Mouse (Mus musculus) kidney, adult 2 months (tissue): ENCODE measurements around the gene Rbm19. TPM values are rescaled to one million over a fixed set of nuclear protein-coding genes. Genes with fewer than 3 reads are reported as not detected.

Source experiments
- DNase-seq: peaks from one replicate; pipeline ENCODE4 v3.0.0; 2021
- H3K27ac ChIP-seq: fragments of 200-500 bp; 2 replicates; pipeline ENCODE4 v1.5.1; 2012; ENCODE audit warnings: low read depth, low read length, control low read depth, inconsistent platforms; ENCODE audit not compliant: insufficient read depth
- H3K27me3 ChIP-seq: fragments of 200-500 bp; replicated peaks from 2 replicates; pipeline ENCODE4 v1.6.1; 2012; ENCODE audit warnings: mild to moderate bottlenecking, moderate library complexity, low read length, inconsistent platforms; ENCODE audit not compliant: control insufficient read depth, insufficient read depth
- H3K36me3 ChIP-seq: fragments of 200-500 bp; 2 replicates; pipeline ENCODE4 v1.6.1; 2012; ENCODE audit warnings: mild to moderate bottlenecking, moderate library complexity, low read length, inconsistent platforms; ENCODE audit not compliant: control insufficient read depth, insufficient read depth
- H3K4me1 ChIP-seq: fragments of 200-500 bp; 2 replicates; pipeline ENCODE4 v1.6.1; 2011; ENCODE audit warnings: low read length; ENCODE audit not compliant: control insufficient read depth, insufficient read depth
- H3K4me3 ChIP-seq: fragments of 200-500 bp; 2 replicates; pipeline ENCODE4 v1.5.1; 2011; ENCODE audit warnings: mild to moderate bottlenecking, low read depth, low read length, control low read depth; ENCODE audit not compliant: insufficient read depth
- CTCF ChIP-seq: fragments of 200-500 bp; conservative IDR thresholded peaks from 2 replicates; pipeline ENCODE4 v1.5.1; 2011; ENCODE audit warnings: low read depth, mild to moderate bottlenecking, control low read depth, low read length, moderate library complexity, mixed read lengths; ENCODE audit not compliant: insufficient read depth, insufficient read length
- POLR2A ChIP-seq: fragments of 200-500 bp; IDR thresholded peaks from one replicate; pipeline ENCODE4 v1.6.1; 2011; ENCODE audit warnings: low read depth, low read length, control low read depth
- WGBS: fragments of 180-500 bp; shearing (Covaris S2); methylation state at CpG from one replicate; pipeline ENCODE4 v1.1.7; 2018; 5-methylcytosine and 5-hydroxymethylcytosine counted together
- polyA plus RNA-seq: library from polyadenylated mRNA; depleted of rRNA; stranded (reverse); fragments of >200 nt; gene quantifications from 2 replicates; pipeline ENCODE4 v1.2.3, GENCODE M21; 2012

Gene Rbm19
- polyA plus RNA-seq, 1 experiment, result 12.1 TPM

- H3K27me3 ChIP-seq, result no peaks in the 10 kb centered on the region
- H3K4me3 ChIP-seq, result no peak overlapping the region
- no peaks in the 10 kb centered on the region for H3K4me1 ChIP-seq
- no peak overlapping the region for H3K27ac ChIP-seq
- no peak for DNase-seq
- H3K36me3 ChIP-seq, result no peaks in the 10 kb centered on the region
- TF ChIP-seq CTCF (no peak), POLR2A (no peak)
- 81% methylated on average over 7 of the region's 7 CpGs for WGBS
Observed at GRCm38 (mm10) chr5:120174317-120174716, 58.1 kb downstream of the Rbm19 start.

GRCm38 (mm10) chr5:120175217-120175616 is 59.0 kb downstream of the Rbm19 start:
- Histone ChIP-seq H3K36me3 (no peaks in the 10 kb centered on the region), H3K27ac (no peak overlapping the region), H3K4me3 (no peak overlapping the region), H3K27me3 (no peaks in the 10 kb centered on the region), H3K4me1 (no peaks in the 10 kb centered on the region)
- TF ChIP-seq CTCF, result no peak
- no peak for TF ChIP-seq POLR2A
- WGBS, result 96% methylated on average over 8 of the region's 8 CpGs
- no peak for DNase-seq

GRCm38 (mm10) chr5:120176246-120177065 is 60.2 kb downstream of the Rbm19 start:
- 86% methylated on average over 13 of the region's 13 CpGs for whole genome bisulfite sequencing
- TF ChIP-seq CTCF (no peak), POLR2A (no peak)

GRCm38 (mm10) chr5:120177066-120177340 is 60.7 kb downstream of the Rbm19 start:
- TF ChIP-seq CTCF, result no peak
- no peak for TF ChIP-seq POLR2A
- Histone ChIP-seq H3K36me3 (no peaks in the 10 kb centered on the region), H3K27me3 (no peaks in the 10 kb centered on the region), H3K27ac (no peak overlapping the region), H3K4me1 (no peaks in the 10 kb centered on the region), H3K4me3 (no peak overlapping the region)
- 98% methylated on average over 4 of the region's 4 CpGs for WGBS
- no peak for DNase-seq

More at GRCm38 (mm10) chr5:120176246-120177065, 60.2 kb downstream of the Rbm19 start:
- H3K27me3 ChIP-seq, result no peaks in the 10 kb centered on the region
- no peak for DNase-seq
- H3K4me1 ChIP-seq, result no peaks in the 10 kb centered on the region
- H3K4me3 ChIP-seq, result no peak overlapping the region
- no peak overlapping the region for H3K27ac ChIP-seq
- no peaks in the 10 kb centered on the region for H3K36me3 ChIP-seq

- WGBS, result 96% methylated on average over 11 of the region's 11 CpGs
- Histone ChIP-seq H3K4me3 (no peak overlapping the region), H3K27me3 (no peaks in the 10 kb centered on the region), H3K27ac (no peak overlapping the region), H3K4me1 (no peaks in the 10 kb centered on the region), H3K36me3 (no peaks in the 10 kb centered on the region)
- TF ChIP-seq CTCF (no peak), POLR2A (no peak)
- no peak for DNase-seq
Observed at GRCm38 (mm10) chr5:120180102-120180501, 63.8 kb downstream of the Rbm19 start.

- Histone ChIP-seq H3K4me3 (no peak overlapping the region), H3K4me1 (no peaks in the 10 kb centered on the region), H3K36me3 (no peaks in the 10 kb centered on the region), H3K27ac (no peak overlapping the region), H3K27me3 (no peaks in the 10 kb centered on the region)
- 94% methylated on average over 4 of the region's 4 CpGs for WGBS
- DNase-seq, result no peak
- no peak for TF ChIP-seq CTCF
- no peak for TF ChIP-seq POLR2A
Observed at GRCm38 (mm10) chr5:120181384-120181783, 65.1 kb downstream of the Rbm19 start.

- H3K36me3 ChIP-seq, result no peaks in the 10 kb centered on the region
- DNase-seq, result no peak
- no peaks in the 10 kb centered on the region for H3K4me1 ChIP-seq
- TF ChIP-seq CTCF (no peak), POLR2A (no peak)
- no peak overlapping the region for H3K4me3 ChIP-seq
- 86% methylated on average over 8 of the region's 8 CpGs for WGBS
- no peak overlapping the region for H3K27ac ChIP-seq
- no peaks in the 10 kb centered on the region for H3K27me3 ChIP-seq
Observed at GRCm38 (mm10) chr5:120183321-120183720, 67.1 kb downstream of the Rbm19 start.
